Mouse (Mus musculus): Measurements from ENCODE around the gene Igf1r. TPM values are rescaled to one million over a fixed set of nuclear protein-coding genes. Genes with fewer than 3 reads are reported as not detected.

The Igf1r gene
- total RNA-seq, 1 experiment, result 23.5 TPM

DNA sequence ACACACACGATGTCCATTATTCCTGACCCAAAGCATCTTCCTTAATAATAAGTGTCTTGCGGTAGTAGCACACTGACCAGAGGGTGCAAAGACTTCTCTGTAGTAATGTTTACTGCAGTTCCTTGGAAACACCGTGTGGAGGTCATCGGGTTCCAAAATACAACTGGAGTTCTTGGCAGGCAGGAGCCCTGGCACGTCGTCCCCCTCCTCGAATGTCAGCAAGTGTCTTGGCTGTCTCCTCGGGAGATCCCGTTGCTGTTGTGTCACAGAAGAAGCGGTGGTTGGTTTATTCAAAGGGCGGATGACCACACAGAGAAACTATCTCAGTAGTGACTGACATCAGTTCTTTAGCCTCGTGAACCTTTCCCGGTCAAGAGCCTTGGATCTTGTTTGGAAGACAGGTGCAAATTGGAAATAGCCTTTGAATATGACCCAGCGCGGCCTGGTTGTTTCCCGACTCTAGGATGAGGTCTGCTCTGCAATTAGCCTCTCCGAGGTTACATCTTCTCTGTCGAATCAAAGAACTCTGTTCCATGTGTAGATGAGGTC lies 263.0 kb downstream of the Igf1r start:
- H3K9me3 ChIP-seq (ENCODE audit: control insufficient read depth, insufficient read depth, low read depth, low read length), result no peaks in the 10 kb centered on the region
- no peak for DNase-seq (ENCODE audit: low read depth, low spot score)
- H3K4me1 ChIP-seq (ENCODE audit: control insufficient read depth in 2 of 2, insufficient read depth in 2 of 2, low read length in 2 of 2, poor library complexity in 1 of 2), result peaks cover 1 to 2% of the 10 kb centered on the region in 2 experiments; a peak in 2 of 4 replicates
- H3K4me3 ChIP-seq (ENCODE audit: insufficient read depth in 1 of 2, low read depth in 1 of 2, low read length in 2 of 2, poor library complexity in 1 of 2, severe bottlenecking in 1 of 2), result no peak overlapping the region
- in situ Hi-C loops (cut with MboI; ENCODE audit: low sequenced_read_pairs in 2 of 2, unreplicated experiment in 2 of 2), result no loop called here
- no peak overlapping the region for H3K27ac ChIP-seq (ENCODE audit: insufficient read depth, low read depth, low read length, poor library complexity, severe bottlenecking)
- H3K9ac ChIP-seq (ENCODE audit: insufficient read depth, low read depth, low read length, poor library complexity, severe bottlenecking), result no peak overlapping the region
- peaks cover 19% of the 10 kb centered on the region; the same call in 1 of the 2 replicates for H3K36me3 ChIP-seq (ENCODE audit: control insufficient read depth, insufficient read depth, low read length, poor library complexity, severe bottlenecking)
- TF ChIP-seq ZC3H11A (IDR thresholded peaks at IDR 0.05; ENCODE audit: borderline replicate concordance, low read depth, low read length) (no peak), ZNF384 (IDR thresholded peaks at IDR 0.05; ENCODE audit: low read depth, low read length) (no peak), HCFC1 (IDR thresholded peaks at IDR 0.05; ENCODE audit: borderline replicate concordance, insufficient read depth, low read length) (no peak), MAFK (IDR thresholded peaks at IDR 0.05; ENCODE audit: insufficient read depth, low read depth, low read length) (no peak), CHD2 (IDR thresholded peaks at IDR 0.05; ENCODE audit: low read depth, low read length) (no peak)

DNA sequence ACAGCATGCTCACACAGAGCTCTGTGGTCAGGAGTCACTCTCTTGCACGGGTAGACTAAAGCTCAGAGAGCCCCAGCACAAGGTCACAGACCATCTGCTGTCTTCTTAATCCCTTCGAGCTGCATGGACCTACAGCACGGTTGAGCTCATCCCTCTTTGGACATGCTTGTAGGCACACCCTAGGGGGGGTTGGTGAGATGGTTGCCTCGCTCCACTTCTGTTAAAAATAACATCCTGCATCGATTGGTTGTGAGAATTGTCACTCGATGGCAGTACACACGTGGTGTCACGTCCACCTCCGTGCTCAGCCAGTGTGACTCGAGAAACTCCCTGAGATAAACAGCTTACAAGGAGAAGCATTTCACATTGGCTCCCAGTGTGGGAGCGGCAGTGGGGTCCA lies 266.3 kb downstream of the Igf1r start:
- in situ Hi-C loops (cut with MboI; ENCODE audit: low sequenced_read_pairs in 2 of 2, unreplicated experiment in 2 of 2), result no loop called here
- H3K36me3 ChIP-seq (ENCODE audit: control insufficient read depth, insufficient read depth, low read length, poor library complexity, severe bottlenecking), result peaks cover 12% of the 10 kb centered on the region; the same call in 1 of the 2 replicates
- no peak overlapping the region for H3K4me3 ChIP-seq (ENCODE audit: insufficient read depth in 1 of 2, low read depth in 1 of 2, low read length in 2 of 2, poor library complexity in 1 of 2, severe bottlenecking in 1 of 2)
- H3K9me3 ChIP-seq (ENCODE audit: control insufficient read depth, insufficient read depth, low read depth, low read length), result no peaks in the 10 kb centered on the region
- H3K4me1 ChIP-seq (ENCODE audit: control insufficient read depth in 2 of 2, insufficient read depth in 2 of 2, low read length in 2 of 2, poor library complexity in 1 of 2), result peaks cover 0 to 3% of the 10 kb centered on the region in 2 experiments; a peak in 1 of 4 replicates
- no peak overlapping the region for H3K9ac ChIP-seq (ENCODE audit: insufficient read depth, low read depth, low read length, poor library complexity, severe bottlenecking)
- no peak overlapping the region for H3K27ac ChIP-seq (ENCODE audit: insufficient read depth, low read depth, low read length, poor library complexity, severe bottlenecking)
- TF ChIP-seq ZC3H11A (IDR thresholded peaks at IDR 0.05; ENCODE audit: borderline replicate concordance, low read depth, low read length) (no peak), ZNF384 (IDR thresholded peaks at IDR 0.05; ENCODE audit: low read depth, low read length) (no peak), HCFC1 (IDR thresholded peaks at IDR 0.05; ENCODE audit: borderline replicate concordance, insufficient read depth, low read length) (no peak), CHD2 (IDR thresholded peaks at IDR 0.05; ENCODE audit: low read depth, low read length) (no peak), MAFK (IDR thresholded peaks at IDR 0.05; ENCODE audit: insufficient read depth, low read depth, low read length) (no peak)
- no peak for DNase-seq (ENCODE audit: low read depth, low spot score)

DNA sequence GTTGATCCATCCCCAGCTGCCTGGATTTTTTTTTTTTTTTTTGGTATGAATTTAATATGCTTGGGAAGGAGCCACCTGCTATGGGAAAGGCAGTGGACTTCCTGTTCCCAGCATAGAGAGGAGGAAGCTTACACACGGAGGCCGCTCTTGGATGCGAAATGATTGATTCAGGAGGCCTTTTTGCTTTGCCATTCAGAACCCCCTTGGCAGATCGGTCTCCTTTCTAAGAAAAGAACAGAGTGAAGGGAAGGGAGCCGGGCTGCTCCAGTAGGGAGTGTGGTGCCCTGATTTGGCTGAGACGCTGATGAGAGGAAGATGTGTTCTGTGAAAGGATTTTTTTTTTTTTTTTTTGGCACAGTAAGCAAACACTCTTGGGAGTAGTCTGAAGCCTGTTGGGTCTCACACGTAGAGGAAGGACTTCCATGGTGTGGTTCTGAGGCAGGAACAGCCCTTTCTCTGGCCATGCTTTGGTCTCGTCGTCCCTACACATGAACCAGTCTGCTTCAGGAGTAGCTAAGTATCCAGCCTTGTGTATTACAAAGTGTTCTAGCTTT lies 269.1 kb downstream of the Igf1r start:
- H3K36me3 ChIP-seq (ENCODE audit: control insufficient read depth, insufficient read depth, low read length, poor library complexity, severe bottlenecking), result peaks cover 4% of the 10 kb centered on the region; the same call in 1 of the 2 replicates
- TF ChIP-seq HCFC1 (IDR thresholded peaks at IDR 0.05; ENCODE audit: borderline replicate concordance, insufficient read depth, low read length), result no peak
- no peak for TF ChIP-seq MAFK (IDR thresholded peaks at IDR 0.05; ENCODE audit: insufficient read depth, low read depth, low read length)
- no peak for TF ChIP-seq ZNF384 (IDR thresholded peaks at IDR 0.05; ENCODE audit: low read depth, low read length)
- TF ChIP-seq CHD2 (IDR thresholded peaks at IDR 0.05; ENCODE audit: low read depth, low read length), result no peak
- no peak for TF ChIP-seq ZC3H11A (IDR thresholded peaks at IDR 0.05; ENCODE audit: borderline replicate concordance, low read depth, low read length)
- no peaks in the 10 kb centered on the region for H3K9me3 ChIP-seq (ENCODE audit: control insufficient read depth, insufficient read depth, low read depth, low read length)
- no peak overlapping the region for H3K9ac ChIP-seq (ENCODE audit: insufficient read depth, low read depth, low read length, poor library complexity, severe bottlenecking)
- no peak overlapping the region for H3K4me3 ChIP-seq (ENCODE audit: insufficient read depth in 1 of 2, low read depth in 1 of 2, low read length in 2 of 2, poor library complexity in 1 of 2, severe bottlenecking in 1 of 2)
- no peak overlapping the region for H3K27ac ChIP-seq (ENCODE audit: insufficient read depth, low read depth, low read length, poor library complexity, severe bottlenecking)
- DNase-seq (ENCODE audit: low read depth, low spot score), result no peak
- peaks cover 0 to 10% of the 10 kb centered on the region in 2 experiments; a peak in 2 of 4 replicates for H3K4me1 ChIP-seq (ENCODE audit: control insufficient read depth in 2 of 2, insufficient read depth in 2 of 2, low read length in 2 of 2, poor library complexity in 1 of 2)
- in situ Hi-C loops (cut with MboI; ENCODE audit: low sequenced_read_pairs in 2 of 2, unreplicated experiment in 2 of 2), result no loop called here

DNA sequence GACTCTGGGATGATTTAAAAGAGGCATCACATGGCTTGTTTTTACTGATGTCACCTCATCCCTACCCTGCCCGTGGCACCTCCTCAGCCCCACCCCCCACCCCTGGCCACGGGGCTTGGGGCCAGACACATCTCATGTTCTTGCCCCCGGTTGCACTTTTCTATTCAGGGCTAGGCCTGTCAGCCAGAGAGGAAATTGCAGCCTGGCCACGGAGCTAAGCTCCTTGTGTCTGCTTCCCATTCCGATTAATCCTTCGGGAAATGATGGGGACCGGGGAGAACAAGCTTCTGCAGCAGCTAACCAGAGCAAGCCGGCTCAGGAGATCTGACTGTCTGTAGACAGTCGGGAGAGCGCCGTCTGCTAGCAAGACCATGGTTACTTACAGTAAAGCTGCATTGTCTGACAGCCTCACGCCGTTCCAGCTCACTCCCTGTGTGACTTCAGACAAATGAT lies 270.8 kb downstream of the Igf1r start:
- peaks cover 0 to 17% of the 10 kb centered on the region in 2 experiments; a peak in 2 of 4 replicates for H3K4me1 ChIP-seq (ENCODE audit: control insufficient read depth in 2 of 2, insufficient read depth in 2 of 2, low read length in 2 of 2, poor library complexity in 1 of 2)
- no peaks in the 10 kb centered on the region; the same call in 1 of the 2 replicates for H3K36me3 ChIP-seq (ENCODE audit: control insufficient read depth, insufficient read depth, low read length, poor library complexity, severe bottlenecking)
- TF ChIP-seq HCFC1 (IDR thresholded peaks at IDR 0.05; ENCODE audit: borderline replicate concordance, insufficient read depth, low read length) (no peak), CHD2 (IDR thresholded peaks at IDR 0.05; ENCODE audit: low read depth, low read length) (no peak), ZC3H11A (IDR thresholded peaks at IDR 0.05; ENCODE audit: borderline replicate concordance, low read depth, low read length) (no peak), ZNF384 (IDR thresholded peaks at IDR 0.05; ENCODE audit: low read depth, low read length) (no peak), MAFK (IDR thresholded peaks at IDR 0.05; ENCODE audit: insufficient read depth, low read depth, low read length) (no peak)
- no peak overlapping the region for H3K9ac ChIP-seq (ENCODE audit: insufficient read depth, low read depth, low read length, poor library complexity, severe bottlenecking)
- no peak overlapping the region for H3K4me3 ChIP-seq (ENCODE audit: insufficient read depth in 1 of 2, low read depth in 1 of 2, low read length in 2 of 2, poor library complexity in 1 of 2, severe bottlenecking in 1 of 2)
- H3K9me3 ChIP-seq (ENCODE audit: control insufficient read depth, insufficient read depth, low read depth, low read length), result no peaks in the 10 kb centered on the region
- in situ Hi-C loops (cut with MboI; ENCODE audit: low sequenced_read_pairs in 2 of 2, unreplicated experiment in 2 of 2), result no loop called here
- no peak for DNase-seq (ENCODE audit: low read depth, low spot score)
- no peak overlapping the region for H3K27ac ChIP-seq (ENCODE audit: insufficient read depth, low read depth, low read length, poor library complexity, severe bottlenecking)
